Mouse (Mus musculus) heart, postnatal 25 days (tissue): ENCODE measurements around the gene Card14. TPM values are rescaled to one million over a fixed set of nuclear protein-coding genes. Genes with fewer than 3 reads are reported as not detected.
"Not testable (repeated sequence)": the region's sequence is repeated elsewhere in the genome, so short reads cannot be mapped to it uniquely, and the experiment has no call there.

ENCODE experiments used
- DNase-seq: peaks from one replicate; pipeline ENCODE4 v3.0.0; 2022; ENCODE audit warnings: low spot score
- intact Hi-C: fragments of 180-260 bp; cut with DNase I; formaldehyde crosslinking; loops from one replicate; pipeline ENCODE4 v1.15.1; 2025
- total RNA-seq, 2 experiments: library from RNA; stranded (reverse); gene quantifications; 2 replicates each; pipeline ENCODE4 v1.2.3; 2021

Card14 gene
- under 1 TPM; 0.08 to 0.10 TPM for total RNA-seq

GRCm38 (mm10) chr11:119307658-119307867, at the start of gene Card14:
TSS of gene Card14 (plus strand) at chr11:119307768.
- intact Hi-C loops = no loop called here
- DNase-seq = no peak

GRCm38 (mm10) chr11:119258216-119258571, 49.4 kb upstream of the Card14 start:
- DNase-seq = no peak
- intact Hi-C loops = no loop called here

GRCm38 (mm10) chr11:119258572-119259322, 48.8 kb upstream of the Card14 start:
- DNase-seq = peak; percentile 53
- intact Hi-C loops = no loop called here

GRCm38 (mm10) chr11:119259977-119260376, 47.6 kb upstream of the Card14 start:
- intact Hi-C loops = no loop called here
- DNase-seq = no peak

GRCm38 (mm10) chr11:119264413-119264812, 43.2 kb upstream of the Card14 start:
- intact Hi-C loops = no loop called here
- DNase-seq = no peak

GRCm38 (mm10) chr11:119265811-119266210, 41.8 kb upstream of the Card14 start:
- no peak for DNase-seq
- intact Hi-C loops = no loop called here

- no peak for DNase-seq
- intact Hi-C loops = no loop called here
Observed at GRCm38 (mm10) chr11:119267241-119267674, 40.3 kb upstream of the Card14 start.

GRCm38 (mm10) chr11:119267768-119268556, 39.6 kb upstream of the Card14 start, which contains the start of gene Gaa:
TSS of gene Gaa (plus strand) at chr11:119267887.
- intact Hi-C loops = loop anchor here (2.0 kb wide), 1 partner anchor 31 kb away; no protein-coding TSS in a partner anchor

GRCm38 (mm10) chr11:119268557-119269195, 38.9 kb upstream of the Card14 start:
- intact Hi-C loops = loop anchor here (2.0 kb wide), 1 partner anchor 30 kb away; no protein-coding TSS in a partner anchor
- DNase-seq = no peak

More at GRCm38 (mm10) chr11:119267768-119268556, 39.6 kb upstream of the Card14 start, which contains the start of gene Gaa:
- peak; percentile 83 for DNase-seq

- DNase-seq, intact Hi-C loops: not testable (repeated sequence)
Observed at GRCm38 (mm10) chr11:119272492-119272891, 35.1 kb upstream of the Card14 start.

GRCm38 (mm10) chr11:119273186-119273930, 34.2 kb upstream of the Card14 start:
- intact Hi-C loops = no loop called here

GRCm38 (mm10) chr11:119281030-119281429, 26.5 kb upstream of the Card14 start:
- no peak for DNase-seq
- intact Hi-C loops = no loop called here

More at GRCm38 (mm10) chr11:119273186-119273930, 34.2 kb upstream of the Card14 start:
- DNase-seq = no peak

- DNase-seq = no peak
Observed at GRCm38 (mm10) chr11:119285791-119286527, 21.6 kb upstream of the Card14 start.

GRCm38 (mm10) chr11:119287207-119287992, 20.2 kb upstream of the Card14 start:
- DNase-seq = no peak
- intact Hi-C loops = no loop called here

More at GRCm38 (mm10) chr11:119285791-119286527, 21.6 kb upstream of the Card14 start:
- intact Hi-C loops = no loop called here

GRCm38 (mm10) chr11:119292861-119293260, 14.7 kb upstream of the Card14 start:
- DNase-seq, intact Hi-C loops: not testable (repeated sequence)

- DNase-seq = no peak
- intact Hi-C loops = loop anchor here (2.0 kb wide), 1 partner anchor 29 kb away; no protein-coding TSS in a partner anchor
Observed at GRCm38 (mm10) chr11:119297996-119298395, 9.6 kb upstream of the Card14 start.

GRCm38 (mm10) chr11:119298917-119299316, 8.7 kb upstream of the Card14 start:
- DNase-seq = no peak
- intact Hi-C loops = loop anchor here (2.0 kb wide), 1 partner anchor 30 kb away; no protein-coding TSS in a partner anchor
